Mouse (Mus musculus) intestine, postnatal 0 days (tissue): ENCODE measurements around the gene Adm. TPM values are rescaled to one million over a fixed set of nuclear protein-coding genes. Genes with fewer than 3 reads are reported as not detected.

Experiments used
- ATAC-seq: fragments of 200-750 bp; cut with Nextera tagmentation; 2 replicates; pipeline ENCODE4 v1.8.0; 2017; ENCODE audit warnings: mild to moderate bottlenecking, moderate TSS enrichment, moderate library complexity
- H3K27ac ChIP-seq: fragments of 300-500 bp; sonication (generic); 2 replicates; pipeline ENCODE4 v1.5.1; 2014; ENCODE audit warnings: mild to moderate bottlenecking, low read depth, low read length, moderate library complexity
- H3K27me3 ChIP-seq: fragments of 300-500 bp; sonication (generic); replicated peaks from 2 replicates; pipeline ENCODE4 v1.6.1; 2014; ENCODE audit warnings: low read length, mixed read lengths; ENCODE audit not compliant: control insufficient read depth, insufficient read depth
- H3K36me3 ChIP-seq: fragments of 300-500 bp; sonication (generic); 2 replicates; pipeline ENCODE4 v1.6.1; 2014; ENCODE audit warnings: mild to moderate bottlenecking, moderate library complexity; ENCODE audit not compliant: control insufficient read depth, insufficient read depth
- H3K4me1 ChIP-seq: fragments of 300-500 bp; sonication (generic); replicated peaks from 2 replicates; pipeline ENCODE4 v1.6.1; 2014; ENCODE audit warnings: antibody characterized with exemption, low read length, mixed read lengths; ENCODE audit not compliant: control insufficient read depth, insufficient read depth
- H3K4me2 ChIP-seq: fragments of 300-500 bp; sonication (generic); replicated peaks from 2 replicates; pipeline ENCODE4 v1.6.1; 2014; ENCODE audit warnings: low read depth, mild to moderate bottlenecking, moderate library complexity
- H3K4me3 ChIP-seq: fragments of 300-500 bp; sonication (generic); 2 replicates; pipeline ENCODE4 v1.5.1; 2014; ENCODE audit warnings: low read depth, low read length
- H3K9ac ChIP-seq: fragments of 300-500 bp; sonication (generic); 2 replicates; pipeline ENCODE4 v1.6.1; 2014; ENCODE audit warnings: mild to moderate bottlenecking, low read depth, low read length
- H3K9me3 ChIP-seq: fragments of 300-500 bp; sonication (generic); 2 replicates; pipeline ENCODE4 v1.6.1; 2016; ENCODE audit warnings: mixed run types; ENCODE audit not compliant: control insufficient read depth
- CTCF ChIP-seq: sonication (generic); IDR thresholded peaks from 2 replicates; pipeline ENCODE4 v1.5.1; 2016; ENCODE audit warnings: low read depth, mild to moderate bottlenecking, control low read depth, antibody characterized with exemption, moderate library complexity
- WGBS: fragments of 180-500 bp; shearing (Covaris S2); extraction: QIAGEN DNeasy Blood & Tissue Kit; methylation state at CpG from one replicate; pipeline ENCODE4 v1.1.7; 2014; 5-methylcytosine and 5-hydroxymethylcytosine counted together
- polyA plus RNA-seq: library from polyadenylated mRNA; unstranded; fragments of >200 nt; fragmentation: Nextera tagmentation; extraction: Ambion mirVana; gene quantifications from 2 replicates; pipeline ENCODE4 v1.2.1, GENCODE M21; 2015

Gene Adm
- polyA plus RNA-seq, 1 experiment from 2014 or later = 3.2 TPM

DNA sequence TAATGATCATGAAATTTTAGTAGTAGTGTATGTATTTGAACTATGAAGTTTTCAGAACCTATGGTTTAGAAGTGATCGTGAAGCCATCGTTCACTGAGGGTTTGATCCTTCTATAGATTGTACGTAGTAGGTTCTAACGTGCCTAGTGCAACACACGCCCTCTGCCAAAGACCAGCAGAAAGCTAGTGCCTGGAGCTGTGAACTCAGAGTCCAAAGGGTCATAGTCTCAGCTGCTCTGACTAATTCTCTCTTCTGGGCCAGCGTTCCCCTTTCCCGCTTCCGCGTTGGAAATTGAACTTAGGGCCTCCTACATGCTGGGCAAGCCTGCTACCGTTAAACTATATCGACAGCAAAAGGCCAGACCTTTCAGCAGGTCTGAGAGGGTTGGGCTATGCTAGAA lies 11.7 kb upstream of the Adm start:
- ATAC-seq = peak; percentile 78
- H3K9me3 ChIP-seq = no peaks in the 10 kb centered on the region
- H3K9ac ChIP-seq = peak overlapping the region; percentile 93; the same call in 1 of the 2 replicates
- no peaks in the 10 kb centered on the region for H3K27me3 ChIP-seq
- WGBS = 13% methylated on average over 11 of the region's 11 CpGs
- H3K4me3 ChIP-seq = peak overlapping the region; percentile 77
- TF ChIP-seq CTCF = no peak
- peak overlapping the region; percentile 96 for H3K4me2 ChIP-seq
- H3K27ac ChIP-seq = peak overlapping the region; percentile 100
- H3K36me3 ChIP-seq = no peaks in the 10 kb centered on the region
- H3K4me1 ChIP-seq = peaks cover 10% of the 10 kb centered on the region

GRCm38 (mm10) chr7:110619086-110619611 lies 8.3 kb upstream of the Adm start:
- H3K27me3 ChIP-seq = no peaks in the 10 kb centered on the region
- H3K4me3 ChIP-seq = no peak overlapping the region

DNA sequence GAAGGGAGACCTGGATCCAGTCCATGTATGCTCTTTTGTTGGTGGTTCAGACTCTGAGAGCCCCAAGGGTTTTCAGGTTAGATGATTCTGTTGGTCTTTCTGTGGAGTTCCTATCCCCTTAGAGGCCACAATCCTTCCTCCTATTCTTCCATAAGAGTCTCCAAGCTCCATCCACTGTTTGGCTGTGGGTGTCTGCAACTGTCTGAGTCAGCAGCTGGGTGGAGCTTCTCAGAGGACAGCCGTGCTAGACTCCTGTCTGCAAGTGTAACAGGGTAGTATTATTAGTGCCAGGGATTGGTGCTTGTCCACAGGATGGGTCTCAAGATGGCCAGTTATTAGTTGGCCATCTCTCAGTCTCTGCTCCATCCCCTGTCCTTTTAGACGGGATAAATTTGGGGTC lies 3.4 kb upstream of the Adm start:
- no peak for ATAC-seq
- Histone ChIP-seq H3K4me3 (no peak overlapping the region), H3K36me3 (no peaks in the 10 kb centered on the region), H3K27ac (no peak overlapping the region), H3K27me3 (peaks cover 16% of the 10 kb centered on the region; the same call in 1 of the 2 replicates), H3K9ac (no peak overlapping the region), H3K4me2 (no peak overlapping the region), H3K4me1 (0 out of 2 replicates have a peak, but pooled peaks cover 17% of the 10 kb centered on the region), H3K9me3 (no peaks in the 10 kb centered on the region)
- 55% methylated on average over 2 of the region's 2 CpGs for WGBS
- no peak for TF ChIP-seq CTCF

More at GRCm38 (mm10) chr7:110619086-110619611, 8.3 kb upstream of the Adm start:
- no peak for ATAC-seq
- Histone ChIP-seq H3K9ac (0 out of 2 replicates have a peak overlapping the region, but pooled peaks have one; percentile 13), H3K9me3 (no peaks in the 10 kb centered on the region), H3K4me2 (no peak overlapping the region), H3K4me1 (peaks cover 6% of the 10 kb centered on the region; the same call in 1 of the 2 replicates), H3K36me3 (no peaks in the 10 kb centered on the region), H3K27ac (no peak overlapping the region)
- 20% methylated on average over 9 of the region's 9 CpGs for WGBS
- no peak for TF ChIP-seq CTCF

DNA sequence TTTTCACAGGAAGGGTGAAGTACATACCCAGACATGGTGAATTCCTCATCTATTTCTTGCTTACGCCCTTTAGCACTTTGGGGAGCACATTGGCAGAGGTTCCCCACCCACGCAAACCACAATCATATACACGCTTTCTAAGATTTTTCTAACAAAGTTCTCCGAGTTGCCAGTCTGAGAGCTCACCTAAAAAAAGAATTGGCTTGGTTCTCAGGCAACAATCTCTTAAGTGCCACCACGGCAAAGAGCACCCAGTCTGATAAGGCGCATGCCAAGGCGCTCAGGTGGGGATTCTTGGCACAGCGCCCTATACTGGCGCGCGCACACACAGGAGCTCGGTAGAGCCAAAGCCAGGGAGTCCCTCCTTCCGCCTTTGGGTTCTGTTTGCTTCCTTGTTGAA lies 2.5 kb upstream of the Adm start:
- Histone ChIP-seq H3K36me3 (no peaks in the 10 kb centered on the region), H3K27ac (no peak overlapping the region), H3K27me3 (peaks cover 16% of the 10 kb centered on the region; the same call in 1 of the 2 replicates), H3K9ac (no peak overlapping the region), H3K4me2 (no peak overlapping the region), H3K4me1 (peaks cover 21% of the 10 kb centered on the region; the same call in 1 of the 2 replicates), H3K4me3 (no peak overlapping the region), H3K9me3 (no peaks in the 10 kb centered on the region)
- 78% methylated on average over 13 of the region's 13 CpGs for WGBS
- no peak for TF ChIP-seq CTCF
- ATAC-seq = no peak

- no peak for TF ChIP-seq CTCF
- Histone ChIP-seq H3K4me2 (peak overlapping the region; percentile 96), H3K27ac (no peak overlapping the region), H3K9me3 (no peaks in the 10 kb centered on the region), H3K4me3 (peak overlapping the region; percentile 53; the same call in 1 of the 2 replicates), H3K4me1 (peaks cover 22% of the 10 kb centered on the region; the same call in 1 of the 2 replicates), H3K9ac (no peak overlapping the region), H3K27me3 (peaks cover 16% of the 10 kb centered on the region; the same call in 1 of the 2 replicates), H3K36me3 (no peaks in the 10 kb centered on the region)
- ATAC-seq = no peak
- 76% methylated on average over 10 of the region's 10 CpGs for WGBS
These were observed 2.0 kb upstream of the Adm start for GRCm38 (mm10) chr7:110625489-110625888.

DNA sequence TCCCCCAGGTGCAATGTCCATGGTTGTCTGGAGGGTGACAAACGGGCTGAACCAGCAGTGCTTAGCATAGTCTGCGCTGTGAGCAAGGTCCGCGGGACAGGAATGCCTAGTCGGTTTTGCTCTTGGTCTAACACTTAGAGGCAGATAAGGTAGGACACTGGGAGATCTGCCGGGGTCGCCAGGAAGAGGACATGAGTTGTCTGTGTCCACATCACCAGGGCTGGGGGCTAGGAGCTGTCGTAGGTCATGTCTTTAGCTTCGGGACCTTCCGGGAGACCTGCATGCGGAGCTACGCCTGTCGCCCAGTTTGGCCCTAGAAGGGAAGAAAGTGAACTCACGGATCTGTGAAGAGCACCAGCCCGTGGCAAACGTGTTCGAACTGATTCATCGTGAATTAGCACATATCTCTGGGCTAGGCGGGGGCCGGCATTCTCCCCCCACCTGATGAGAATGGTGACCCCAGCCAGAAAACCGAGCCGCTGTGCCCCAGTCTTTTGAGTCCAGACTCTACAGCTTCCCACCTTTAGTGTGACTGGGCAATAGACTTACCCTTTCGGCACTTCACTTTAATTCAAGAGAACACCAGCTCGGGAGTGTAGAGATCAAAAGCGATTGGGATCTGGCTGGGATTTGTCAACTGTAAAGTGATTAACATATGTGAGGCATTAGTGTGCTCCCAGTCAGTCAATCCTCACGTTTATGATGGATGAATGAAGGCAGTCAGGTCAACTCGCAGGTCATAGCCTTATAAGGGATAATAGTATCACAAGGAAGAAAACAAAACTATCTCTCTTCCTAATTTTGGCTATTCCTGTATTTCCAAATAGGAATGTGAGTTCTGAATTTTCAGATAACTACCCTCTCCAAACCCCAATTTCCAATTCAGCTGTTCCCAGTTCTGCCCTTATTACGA lies 1.0 kb upstream of the Adm start:
- Histone ChIP-seq H3K9ac (0 out of 2 replicates have a peak overlapping the region, but pooled peaks have one; percentile 22), H3K27me3 (peaks cover 16% of the 10 kb centered on the region; the same call in 1 of the 2 replicates), H3K4me1 (peaks cover 22% of the 10 kb centered on the region; the same call in 1 of the 2 replicates), H3K4me3 (peak overlapping the region; percentile 53), H3K36me3 (no peaks in the 10 kb centered on the region), H3K27ac (no peak overlapping the region), H3K4me2 (peak overlapping the region; percentile 96), H3K9me3 (no peaks in the 10 kb centered on the region)
- ATAC-seq = 0 out of 2 replicates have a peak, but pooled peaks have one; percentile 31
- TF ChIP-seq CTCF = no peak
- 14% methylated on average over 28 of the region's 28 CpGs for WGBS
